Mouse (Mus musculus): ENCODE data around the gene Olfr829.
"Not testable (repeated sequence)": the region's sequence is repeated elsewhere in the genome, so short reads cannot be mapped to it uniquely, and the experiment has no call there.

GRCm38 (mm10) chr9:18907699-18908098, 53.0 kb downstream of the Olfr829 start:
- not testable (repeated sequence) for TF ChIP-seq CTCF, POLR2A (IDR thresholded peaks at IDR 0.05; ENCODE audit: insufficient read depth, low read depth, low read length)

Measured in olfactory bulb, adult 2 months (tissue).